Mouse (Mus musculus): ENCODE data around the gene Gm5767. TPM values are rescaled to one million over a fixed set of nuclear protein-coding genes. Genes with fewer than 3 reads are reported as not detected.
A peak's percentile ranks its signal among the peaks of the same experiment; 100 is the strongest.

Gm5767 gene
- not detected in 2 replicates for polyA plus RNA-seq (2015; fragmentation: Nextera tagmentation; extraction: Ambion mirVana)

- WGBS: 86% methylated on average over 5 of the region's 5 CpGs
- Histone ChIP-seq H3K27me3 (no peaks in the 10 kb centered on the region), H3K9me3 (no peaks in the 10 kb centered on the region), H3K36me3 (no peaks in the 10 kb centered on the region), H3K9ac (no peak within 1 kb of the TSS), H3K4me2 (no peak within 1 kb of the TSS), H3K4me3 (no peak within 1 kb of the TSS), H3K4me1 (replicated peaks) (no peaks in the 10 kb centered on the region), H3K27ac (replicated peaks) (no peak within 1 kb of the TSS)
- ATAC-seq (ENCODE audit: low FRiP score, low read depth): no peak
These were observed at the start of gene Gm5767 for GRCm38 (mm10) chr16:8680470-8680869. Gm5767 (plus strand) TSS chr16:8680770.

GRCm38 (mm10) chr16:8631428-8631827 lies 49.1 kb upstream of the Gm5767 start:
- Histone ChIP-seq H3K4me3 (no peak overlapping the region), H3K9me3 (no peaks in the 10 kb centered on the region), H3K4me2 (no peak overlapping the region), H3K9ac (no peak overlapping the region), H3K27ac (replicated peaks) (no peak overlapping the region), H3K4me1 (replicated peaks) (peaks cover 16% of the 10 kb centered on the region), H3K27me3 (no peaks in the 10 kb centered on the region), H3K36me3 (peaks cover 5% of the 10 kb centered on the region)
- whole genome bisulfite sequencing: 93% methylated on average over 5 of the region's 5 CpGs
- ATAC-seq (ENCODE audit: low FRiP score, low read depth): no peak

GRCm38 (mm10) chr16:8636867-8637216 lies 43.7 kb upstream of the Gm5767 start:
- WGBS: 0% methylated on average over 13 of the region's 13 CpGs
- peak; percentile 28 for ATAC-seq (ENCODE audit: low FRiP score, low read depth)
- H3K9me3 ChIP-seq: no peaks in the 10 kb centered on the region
- H3K27ac ChIP-seq (replicated peaks): peak overlapping the region; percentile 90
- peak overlapping the region; percentile 93 for H3K4me2 ChIP-seq
- H3K4me1 ChIP-seq (replicated peaks): peaks cover 35% of the 10 kb centered on the region
- H3K27me3 ChIP-seq: no peaks in the 10 kb centered on the region
- H3K4me3 ChIP-seq: peak overlapping the region; percentile 67
- H3K9ac ChIP-seq: peak overlapping the region; percentile 68
- H3K36me3 ChIP-seq: peaks cover 5% of the 10 kb centered on the region

GRCm38 (mm10) chr16:8637217-8638051 lies 43.1 kb upstream of the Gm5767 start, which contains the start of the genes Pmm2 and Tmem186:
Pmm2 (plus strand) TSS chr16:8637674.
Tmem186 (minus strand) TSS chr16:8637712.
- H3K4me3 ChIP-seq: peak within 1 kb of the TSS; percentile 67
- peak; percentile 94 for ATAC-seq (ENCODE audit: low FRiP score, low read depth)
- H3K27ac ChIP-seq (replicated peaks): peak within 1 kb of the TSS; percentile 90
- no peaks in the 10 kb centered on the region for H3K9me3 ChIP-seq
- H3K27me3 ChIP-seq: no peaks in the 10 kb centered on the region
- WGBS: under 1% methylated on average over 59 of the region's 59 CpGs
- peak within 1 kb of the TSS; percentile 93 for H3K4me2 ChIP-seq
- peak within 1 kb of the TSS; percentile 68 for H3K9ac ChIP-seq
- H3K4me1 ChIP-seq (replicated peaks): peaks cover 35% of the 10 kb centered on the region
- H3K36me3 ChIP-seq: peaks cover 1% of the 10 kb centered on the region

GRCm38 (mm10) chr16:8638131-8638530 lies 42.4 kb upstream of the Gm5767 start:
- no peak for ATAC-seq (ENCODE audit: low FRiP score, low read depth)
- Histone ChIP-seq H3K9ac (peak overlapping the region; percentile 56), H3K9me3 (no peaks in the 10 kb centered on the region), H3K4me2 (peak overlapping the region; percentile 93), H3K27ac (replicated peaks) (peak overlapping the region; percentile 90), H3K27me3 (no peaks in the 10 kb centered on the region), H3K36me3 (peaks cover 4% of the 10 kb centered on the region; the same call in 1 of the 2 replicates), H3K4me1 (replicated peaks) (peaks cover 35% of the 10 kb centered on the region), H3K4me3 (peak overlapping the region; percentile 67)
- WGBS: 50% methylated on average over 7 of the region's 7 CpGs

GRCm38 (mm10) chr16:8639466-8640191 lies 40.9 kb upstream of the Gm5767 start:
- WGBS: 89% methylated on average over 11 of the region's 11 CpGs
- H3K9me3 ChIP-seq: no peaks in the 10 kb centered on the region
- no peak for ATAC-seq (ENCODE audit: low FRiP score, low read depth)

GRCm38 (mm10) chr16:8643855-8644254 lies 36.7 kb upstream of the Gm5767 start:
- no peaks in the 10 kb centered on the region for H3K27me3 ChIP-seq
- H3K4me1 ChIP-seq (replicated peaks): peaks cover 6% of the 10 kb centered on the region; the same call in 1 of the 2 replicates
- no peak overlapping the region for H3K9ac ChIP-seq
- H3K27ac ChIP-seq (replicated peaks): no peak overlapping the region
- H3K9me3 ChIP-seq: no peaks in the 10 kb centered on the region
- 82% methylated on average over 2 of the region's 2 CpGs for WGBS
- no peak overlapping the region for H3K4me3 ChIP-seq
- no peak overlapping the region for H3K4me2 ChIP-seq
- H3K36me3 ChIP-seq: peaks cover 44% of the 10 kb centered on the region
- ATAC-seq (ENCODE audit: low FRiP score, low read depth): 0 out of 2 replicates have a peak, but pooled peaks have one; percentile 65

More at GRCm38 (mm10) chr16:8639466-8640191, 40.9 kb upstream of the Gm5767 start:
- Histone ChIP-seq H3K9ac (no peak overlapping the region), H3K4me3 (no peak overlapping the region), H3K27me3 (no peaks in the 10 kb centered on the region), H3K4me1 (replicated peaks) (peaks cover 35% of the 10 kb centered on the region), H3K4me2 (no peak overlapping the region), H3K27ac (replicated peaks) (no peak overlapping the region), H3K36me3 (peaks cover 13% of the 10 kb centered on the region)

GRCm38 (mm10) chr16:8645546-8645945 lies 35.0 kb upstream of the Gm5767 start:
- Histone ChIP-seq H3K9ac (no peak overlapping the region), H3K4me1 (replicated peaks) (no peaks in the 10 kb centered on the region), H3K4me2 (no peak overlapping the region), H3K4me3 (no peak overlapping the region), H3K9me3 (no peaks in the 10 kb centered on the region), H3K27ac (replicated peaks) (no peak overlapping the region), H3K27me3 (no peaks in the 10 kb centered on the region), H3K36me3 (peaks cover 57% of the 10 kb centered on the region)
- no peak for ATAC-seq (ENCODE audit: low FRiP score, low read depth)
- WGBS: 84% methylated on average over 6 of the region's 6 CpGs

GRCm38 (mm10) chr16:8650007-8650406 lies 30.6 kb upstream of the Gm5767 start:
- no peak overlapping the region for H3K4me3 ChIP-seq
- no peak overlapping the region for H3K9ac ChIP-seq
- no peak for ATAC-seq (ENCODE audit: low FRiP score, low read depth)
- H3K9me3 ChIP-seq: no peaks in the 10 kb centered on the region
- no peak overlapping the region for H3K4me2 ChIP-seq
- H3K27me3 ChIP-seq: no peaks in the 10 kb centered on the region
- no peaks in the 10 kb centered on the region for H3K4me1 ChIP-seq (replicated peaks)
- H3K27ac ChIP-seq (replicated peaks): no peak overlapping the region
- peaks cover 49% of the 10 kb centered on the region for H3K36me3 ChIP-seq
- 92% methylated on average over 3 of the region's 3 CpGs for WGBS

- WGBS: 86% methylated on average over 6 of the region's 6 CpGs
- Histone ChIP-seq H3K4me3 (no peak overlapping the region), H3K36me3 (peaks cover 34% of the 10 kb centered on the region), H3K9ac (no peak overlapping the region), H3K27me3 (no peaks in the 10 kb centered on the region), H3K4me2 (no peak overlapping the region), H3K27ac (replicated peaks) (no peak overlapping the region), H3K4me1 (replicated peaks) (no peaks in the 10 kb centered on the region), H3K9me3 (no peaks in the 10 kb centered on the region)
- no peak for ATAC-seq (ENCODE audit: low FRiP score, low read depth)
These were observed 25.5 kb upstream of the Gm5767 start for GRCm38 (mm10) chr16:8655108-8655507.

- no peaks in the 10 kb centered on the region for H3K4me1 ChIP-seq (replicated peaks)
- no peak overlapping the region for H3K4me2 ChIP-seq
- H3K4me3 ChIP-seq: no peak overlapping the region
- 84% methylated on average over 9 of the region's 9 CpGs for WGBS
- no peak overlapping the region for H3K9ac ChIP-seq
- H3K9me3 ChIP-seq: no peaks in the 10 kb centered on the region
- H3K27me3 ChIP-seq: no peaks in the 10 kb centered on the region
- peaks cover 37% of the 10 kb centered on the region for H3K36me3 ChIP-seq
- no peak overlapping the region for H3K27ac ChIP-seq (replicated peaks)
- no peak for ATAC-seq (ENCODE audit: low FRiP score, low read depth)
These were observed 25.0 kb upstream of the Gm5767 start for GRCm38 (mm10) chr16:8655599-8655998.

GRCm38 (mm10) chr16:8656256-8656655 lies 24.3 kb upstream of the Gm5767 start:
- no peaks in the 10 kb centered on the region for H3K4me1 ChIP-seq (replicated peaks)
- H3K9ac ChIP-seq: no peak overlapping the region
- H3K27ac ChIP-seq (replicated peaks): no peak overlapping the region
- no peaks in the 10 kb centered on the region for H3K27me3 ChIP-seq
- no peak overlapping the region for H3K4me3 ChIP-seq
- H3K36me3 ChIP-seq: peaks cover 41% of the 10 kb centered on the region
- no peaks in the 10 kb centered on the region for H3K9me3 ChIP-seq
- no peak for ATAC-seq (ENCODE audit: low FRiP score, low read depth)
- no peak overlapping the region for H3K4me2 ChIP-seq
- 94% methylated on average over 2 of the region's 2 CpGs for WGBS

All from hindbrain, embryonic 15.5 days (tissue).